Mouse (Mus musculus) heart, embryonic 14.5 days (tissue): ENCODE results near the gene Pigb. TPM values are rescaled to one million over a fixed set of nuclear protein-coding genes. Genes with fewer than 3 reads are reported as not detected.

Source experiments
- ATAC-seq: fragments of 200-750 bp; cut with Nextera tagmentation; 2 replicates; pipeline ENCODE4 v1.8.0; 2017; ENCODE audit warnings: low read depth, moderate TSS enrichment; ENCODE audit not compliant: insufficient number of reproducible peaks, insufficient read depth, low FRiP score
- H3K27ac ChIP-seq, 2 experiments: fragments of 200-500 bp in 1 of 2; fragments of 300-500 bp in 1 of 2; sonication (generic) in 1 of 2; replicated peaks in 1 of 2; 2 replicates each; pipeline ENCODE4 v1.5.1; 2012 to 2014; ENCODE audit warnings: low read depth in 2 of 2, low read length in 2 of 2, control low read depth in 1 of 2, mild to moderate bottlenecking in 1 of 2, mixed read lengths in 1 of 2; ENCODE audit not compliant: control insufficient read depth in 1 of 2, insufficient read depth in 1 of 2
- H3K27me3 ChIP-seq: fragments of 300-500 bp; sonication (generic); 2 replicates; pipeline ENCODE4 v1.6.1; 2014; ENCODE audit warnings: mild to moderate bottlenecking, low read length, control low read depth; ENCODE audit not compliant: control insufficient read depth, insufficient read depth
- H3K36me3 ChIP-seq: fragments of 300-500 bp; sonication (generic); 2 replicates; pipeline ENCODE4 v1.6.1; 2014; ENCODE audit warnings: mild to moderate bottlenecking, control low read depth, low read length, mixed read lengths; ENCODE audit not compliant: control insufficient read depth, insufficient read depth
- H3K4me1 ChIP-seq, 2 experiments: fragments of 200-500 bp in 1 of 2; fragments of 300-500 bp in 1 of 2; sonication (generic) in 1 of 2; 2 replicates each; pipeline ENCODE4 v1.6.1; 2012 to 2014; ENCODE audit warnings: low read length in 2 of 2, control low read depth in 1 of 2, mixed read lengths in 1 of 2; ENCODE audit not compliant: control insufficient read depth in 2 of 2, insufficient read depth in 2 of 2
- H3K4me2 ChIP-seq: fragments of 300-500 bp; sonication (generic); 2 replicates; pipeline ENCODE4 v1.6.1; 2014; ENCODE audit warnings: mild to moderate bottlenecking, low read length
- H3K4me3 ChIP-seq, 2 experiments: fragments of 200-500 bp in 1 of 2; fragments of 300-500 bp in 1 of 2; sonication (generic) in 1 of 2; 2 replicates each; pipeline ENCODE4 v1.5.1; 2012 to 2014; ENCODE audit warnings: low read length in 2 of 2, mild to moderate bottlenecking in 2 of 2, control low read depth in 1 of 2, low read depth in 1 of 2, moderate library complexity in 1 of 2; ENCODE audit not compliant: control insufficient read depth in 1 of 2, insufficient read depth in 1 of 2
- H3K9ac ChIP-seq: fragments of 300-500 bp; sonication (generic); 2 replicates; pipeline ENCODE4 v1.6.1; 2014; ENCODE audit warnings: mild to moderate bottlenecking, low read length
- H3K9me3 ChIP-seq: fragments of 300-500 bp; sonication (generic); 2 replicates; pipeline ENCODE4 v1.6.1; 2016; ENCODE audit warnings: low read length, control low read depth; ENCODE audit not compliant: control insufficient read depth
- WGBS: fragments of 180-500 bp; shearing (Covaris S2); extraction: QIAGEN DNeasy Blood & Tissue Kit; methylation state at CpG from one replicate; pipeline ENCODE4 v1.1.7; 2014; 5-methylcytosine and 5-hydroxymethylcytosine counted together
- polyA plus RNA-seq: library from polyadenylated mRNA; unstranded; fragments of >200 nt; fragmentation: Nextera tagmentation; extraction: Ambion mirVana; gene quantifications from 2 replicates; pipeline ENCODE4 v1.2.1, GENCODE M21; 2014

Pigb gene
- polyA plus RNA-seq, 1 experiment from 2014 or later: 9.4 TPM

DNA sequence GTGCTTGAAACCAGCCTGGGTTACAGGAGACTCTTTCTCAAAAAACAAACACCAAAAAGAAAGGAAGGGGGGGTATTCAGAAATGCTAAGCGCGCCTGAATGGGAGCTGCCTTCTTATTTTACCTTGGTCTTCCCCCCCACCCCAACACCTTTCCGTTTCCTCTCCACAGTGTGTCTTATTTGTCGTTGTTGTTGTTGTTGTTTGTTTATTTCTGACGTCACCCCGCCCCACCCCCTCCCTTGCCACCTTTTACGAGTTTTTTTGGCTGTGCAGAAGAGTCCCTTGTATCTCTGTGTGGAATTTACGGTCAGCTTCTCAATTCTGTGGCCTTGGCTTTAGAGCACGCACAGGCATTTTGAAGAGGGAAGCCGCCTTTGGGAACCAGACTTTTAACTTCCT is 5.5 kb upstream of the Pigb start:
- H3K27me3 ChIP-seq: no peaks in the 10 kb centered on the region
- H3K36me3 ChIP-seq: no peaks in the 10 kb centered on the region
- peak overlapping the region; percentile 60; the same call in 1 of the 2 replicates for H3K9ac ChIP-seq
- no peak overlapping the region for H3K27ac ChIP-seq
- no peaks in the 10 kb centered on the region for H3K9me3 ChIP-seq
- no peak for ATAC-seq
- peak overlapping the region; percentile 83 for H3K4me2 ChIP-seq
- no peaks in the 10 kb centered on the region; a peak in 2 of 4 replicates for H3K4me1 ChIP-seq
- WGBS: 71% methylated on average over 10 of the region's 10 CpGs
- peak overlapping the region; percentile 48 to 58; a peak in 2 of 4 replicates for H3K4me3 ChIP-seq

DNA sequence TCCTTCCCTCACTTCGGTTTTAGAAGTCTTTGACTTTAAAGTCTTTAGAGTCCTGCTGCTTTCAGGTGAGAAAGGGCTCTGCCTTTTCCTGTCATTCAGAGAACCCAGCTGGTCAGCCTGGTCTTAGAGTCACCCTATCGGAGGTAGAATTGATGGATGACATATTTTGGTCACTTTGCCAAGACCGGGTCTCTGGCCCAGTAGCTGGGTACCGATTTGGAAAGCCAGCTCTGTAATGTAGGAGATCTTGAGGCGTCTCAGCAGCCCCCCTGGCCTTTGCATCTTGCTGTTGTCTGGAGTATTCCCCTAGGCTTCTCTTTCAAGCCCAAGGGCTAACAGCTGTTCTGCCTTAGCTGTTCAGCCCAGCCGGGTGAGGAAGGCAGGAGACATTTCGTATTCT is 5.0 kb upstream of the Pigb start:
- H3K27ac ChIP-seq: no peak overlapping the region
- ATAC-seq: no peak

DNA sequence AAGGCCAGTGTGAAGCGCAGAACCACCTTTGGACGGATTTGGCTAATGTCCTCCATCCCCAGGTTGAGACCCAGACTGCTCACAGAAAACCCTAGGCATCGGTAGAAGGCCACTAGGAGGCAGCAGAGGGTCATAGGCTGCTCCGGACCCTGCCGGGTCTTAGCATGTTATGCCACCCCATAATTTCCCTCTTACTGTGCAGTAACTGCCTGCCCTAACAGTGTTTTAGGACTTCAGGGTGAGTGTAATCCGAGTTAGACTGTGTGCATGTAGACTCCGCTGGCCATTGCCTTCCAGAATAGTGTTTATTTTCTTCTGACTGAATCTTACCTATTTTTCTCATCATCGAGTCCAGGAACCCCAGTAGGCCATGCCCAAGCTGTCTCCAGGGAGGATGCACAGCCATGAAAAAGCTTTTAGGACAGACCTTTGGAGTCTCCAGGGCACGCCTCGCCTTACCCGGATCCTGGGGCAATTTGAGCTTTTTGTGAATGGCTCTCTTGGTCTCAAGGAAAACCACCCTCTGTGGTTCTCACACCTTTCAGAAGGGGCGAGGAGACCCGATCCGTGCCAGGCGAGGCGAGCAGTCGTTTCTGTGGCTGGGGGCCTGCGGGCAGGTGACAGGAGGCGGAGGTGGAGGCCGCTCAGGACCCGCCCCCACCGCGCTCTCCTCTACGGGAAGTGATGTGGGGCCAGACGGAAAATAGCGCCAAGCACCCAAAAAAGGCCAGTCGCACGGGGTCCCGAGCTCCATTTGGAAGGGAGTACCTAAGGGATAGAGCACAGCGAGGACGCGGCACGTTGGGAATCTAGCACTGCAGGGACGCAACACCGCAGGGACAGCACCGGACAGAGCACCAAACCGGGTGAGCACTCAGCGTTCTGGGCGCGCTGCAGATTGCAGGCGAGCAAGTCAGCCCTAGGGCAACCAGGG is 4.2 kb upstream of the Pigb start, which contains the start of gene Rab27a:
Gene Rab27a (plus strand): TSS at position 709 of the 934 bp plus-strand sequence.
- Histone ChIP-seq H3K4me1 (peaks cover 3 to 7% of the 10 kb centered on the region in 2 experiments), H3K4me3 (peak within 1 kb of the TSS; percentile 48 to 58), H3K27me3 (no peaks in the 10 kb centered on the region), H3K9ac (peak within 1 kb of the TSS; percentile 60), H3K9me3 (no peaks in the 10 kb centered on the region), H3K36me3 (no peaks in the 10 kb centered on the region), H3K27ac (no peak within 1 kb of the TSS), H3K4me2 (peak within 1 kb of the TSS; percentile 83)
- WGBS: 2% methylated on average over 41 of the region's 41 CpGs
- peak; percentile 55; the same call in 1 of the 2 replicates for ATAC-seq

More for the DNA sequence above, 5.0 kb upstream of the Pigb start:
- H3K9ac ChIP-seq: peak overlapping the region; percentile 60
- H3K4me2 ChIP-seq: peak overlapping the region; percentile 83
- no peaks in the 10 kb centered on the region for H3K9me3 ChIP-seq
- 11% methylated on average over 7 of the region's 7 CpGs for WGBS
- H3K27me3 ChIP-seq: no peaks in the 10 kb centered on the region
- H3K4me3 ChIP-seq: peak overlapping the region; percentile 48 to 58
- H3K4me1 ChIP-seq: peaks cover under 1 to 5% of the 10 kb centered on the region in 2 experiments
- no peaks in the 10 kb centered on the region for H3K36me3 ChIP-seq

DNA sequence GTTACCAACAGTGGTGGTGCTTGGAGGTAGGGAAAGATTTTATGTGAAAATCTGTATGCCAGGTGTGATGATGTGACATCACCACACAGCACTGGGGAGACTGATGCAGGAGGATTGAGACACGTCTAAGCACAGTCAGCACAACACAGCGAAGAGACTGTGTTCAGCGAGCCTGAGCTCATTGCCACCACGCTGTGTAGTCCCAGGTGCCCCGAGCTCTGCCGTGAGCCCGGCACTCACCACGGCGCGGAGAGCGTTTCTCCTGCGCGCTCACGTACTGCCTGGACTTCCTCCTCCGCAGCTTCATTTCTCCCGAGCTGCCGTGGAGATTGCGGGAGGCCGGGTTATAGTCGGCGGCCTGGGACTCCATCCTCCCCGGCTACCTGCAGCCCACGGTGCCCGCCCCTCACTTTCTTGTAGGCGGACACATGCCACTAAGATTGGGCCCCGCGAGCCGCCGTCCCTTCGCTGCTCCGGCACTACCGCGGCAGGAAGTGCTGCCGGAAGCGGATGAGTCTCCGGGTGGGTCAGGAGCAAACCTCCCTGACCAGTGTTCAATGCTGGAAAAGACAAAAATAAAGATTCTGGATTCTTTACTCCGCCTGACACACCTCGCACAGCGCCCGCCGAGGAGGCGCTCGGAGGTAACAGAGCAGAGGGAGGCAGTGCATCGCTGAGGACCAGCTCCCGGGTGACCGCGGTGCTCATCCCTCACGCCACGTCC is 794 bp downstream of the Pigb start:
- under 1% methylated on average over 49 of the region's 49 CpGs for WGBS
- Histone ChIP-seq H3K4me3 (peak overlapping the region; percentile 91 to 99), H3K36me3 (peaks cover 6% of the 10 kb centered on the region), H3K27ac (peak overlapping the region; percentile 60 to 62; a peak in 3 of 4 replicates), H3K27me3 (no peaks in the 10 kb centered on the region), H3K4me1 (peaks cover 5 to 7% of the 10 kb centered on the region in 2 experiments), H3K4me2 (peak overlapping the region; percentile 92), H3K9me3 (no peaks in the 10 kb centered on the region), H3K9ac (peak overlapping the region; percentile 89)
- ATAC-seq: peak; percentile 72

DNA sequence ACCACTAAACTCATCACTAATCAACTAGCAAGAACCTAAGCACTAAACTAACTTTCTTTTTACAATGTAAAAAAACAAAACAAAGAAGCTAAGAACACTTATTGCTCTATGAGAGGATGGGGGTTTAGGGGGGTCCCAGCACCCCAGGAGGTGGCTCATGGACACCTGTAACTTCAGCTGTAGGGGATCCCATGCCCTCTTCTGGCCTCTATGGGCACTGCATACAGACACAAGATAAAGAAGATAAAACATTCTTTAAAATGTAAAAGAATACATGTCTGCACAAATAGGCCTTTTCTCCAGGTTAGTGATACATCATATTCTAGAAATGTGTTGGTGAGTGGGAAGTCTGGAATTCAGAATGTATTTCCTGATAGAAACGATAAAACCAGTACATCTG is 6.8 kb downstream of the Pigb start:
- WGBS: 81% methylated on average over 1 of the region's 1 CpGs
- peaks cover 52% of the 10 kb centered on the region for H3K36me3 ChIP-seq

DNA sequence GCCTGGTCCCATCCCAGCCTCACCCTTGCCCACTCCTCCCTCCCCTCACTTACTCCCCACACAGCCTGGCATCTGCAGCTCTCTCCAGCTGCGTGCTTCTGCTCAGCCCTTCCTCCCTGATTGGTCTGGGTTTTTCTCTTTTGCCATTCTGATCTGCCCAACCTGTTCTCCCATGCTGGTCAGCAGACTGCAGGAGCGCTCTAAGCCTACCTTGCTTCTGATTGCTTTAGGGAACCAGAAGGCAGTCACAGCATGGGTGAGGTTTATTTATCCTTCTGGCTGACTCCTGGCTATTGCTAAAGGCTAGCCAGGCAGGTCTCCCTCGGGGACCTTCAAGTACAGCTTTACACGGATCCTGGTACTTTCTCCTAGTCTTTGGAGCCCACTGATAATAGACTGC is 8.8 kb downstream of the Pigb start:
- H3K36me3 ChIP-seq: peaks cover 52% of the 10 kb centered on the region
- H3K9me3 ChIP-seq: no peaks in the 10 kb centered on the region
- no peaks in the 10 kb centered on the region for H3K4me1 ChIP-seq
- no peak overlapping the region for H3K27ac ChIP-seq
- WGBS: 42% methylated on average over 4 of the region's 4 CpGs
- no peaks in the 10 kb centered on the region for H3K27me3 ChIP-seq
- H3K4me3 ChIP-seq: no peak overlapping the region
- no peak for ATAC-seq
- no peak overlapping the region for H3K9ac ChIP-seq
- no peak overlapping the region for H3K4me2 ChIP-seq

More for the DNA sequence above, 6.8 kb downstream of the Pigb start:
- no peak overlapping the region for H3K9ac ChIP-seq
- H3K4me1 ChIP-seq: no peaks in the 10 kb centered on the region
- no peaks in the 10 kb centered on the region for H3K27me3 ChIP-seq
- H3K4me3 ChIP-seq: no peak overlapping the region
- no peak overlapping the region for H3K27ac ChIP-seq
- no peaks in the 10 kb centered on the region for H3K9me3 ChIP-seq
- ATAC-seq: no peak
- no peak overlapping the region for H3K4me2 ChIP-seq

DNA sequence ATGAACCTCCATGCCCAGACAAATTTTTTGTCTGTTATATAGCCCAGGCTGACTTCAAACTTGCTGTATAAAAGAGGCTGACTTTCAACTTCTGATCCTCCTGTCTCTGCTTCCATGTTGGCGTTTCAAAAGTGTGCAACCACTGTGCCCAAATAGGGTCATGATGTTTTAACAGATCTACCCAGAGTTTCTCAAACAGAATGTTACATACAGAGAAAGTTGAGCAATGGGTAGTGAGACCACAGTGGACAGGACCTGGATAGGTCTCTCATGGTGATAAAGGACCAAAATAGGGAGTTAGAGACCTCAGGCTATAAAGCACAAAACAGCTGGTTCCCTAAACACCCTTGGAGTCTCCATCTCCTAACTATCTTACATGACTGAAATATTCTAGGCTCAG is 9.7 kb downstream of the Pigb start:
- 84% methylated on average over 1 of the region's 1 CpGs for WGBS

More for the DNA sequence above, 9.7 kb downstream of the Pigb start:
- H3K9me3 ChIP-seq: no peaks in the 10 kb centered on the region
- no peak overlapping the region for H3K4me2 ChIP-seq
- no peak overlapping the region for H3K27ac ChIP-seq
- H3K36me3 ChIP-seq: peaks cover 47% of the 10 kb centered on the region
- H3K4me1 ChIP-seq: peaks cover 3 to 5% of the 10 kb centered on the region in 2 experiments; a peak in 2 of 4 replicates
- H3K27me3 ChIP-seq: no peaks in the 10 kb centered on the region
- no peak overlapping the region for H3K9ac ChIP-seq
- no peak for ATAC-seq
- H3K4me3 ChIP-seq: no peak overlapping the region
